Mouse (Mus musculus) left cerebral cortex, postnatal 25 days (tissue): Measurements from ENCODE around the gene 1810055G02Rik. TPM values are rescaled to one million over a fixed set of nuclear protein-coding genes. Genes with fewer than 3 reads are reported as not detected.

Experiments
- DNase-seq, 2 experiments: peaks; one replicate each; pipeline ENCODE4 v3.0.0; 2022; ENCODE audit warnings: low spot score in 2 of 2, mixed read lengths in 1 of 2
- intact Hi-C: fragments of 180-260 bp; cut with DNase I; formaldehyde crosslinking; loops from one replicate; pipeline ENCODE4 v1.15.1; 2025
- total RNA-seq, 2 experiments: library from RNA; stranded (reverse); gene quantifications; 2 replicates each; pipeline ENCODE4 v1.2.3; 2021

1810055G02Rik gene
- total RNA-seq, 2 experiments from 2014 or later, result 35.1 TPM

DNA sequence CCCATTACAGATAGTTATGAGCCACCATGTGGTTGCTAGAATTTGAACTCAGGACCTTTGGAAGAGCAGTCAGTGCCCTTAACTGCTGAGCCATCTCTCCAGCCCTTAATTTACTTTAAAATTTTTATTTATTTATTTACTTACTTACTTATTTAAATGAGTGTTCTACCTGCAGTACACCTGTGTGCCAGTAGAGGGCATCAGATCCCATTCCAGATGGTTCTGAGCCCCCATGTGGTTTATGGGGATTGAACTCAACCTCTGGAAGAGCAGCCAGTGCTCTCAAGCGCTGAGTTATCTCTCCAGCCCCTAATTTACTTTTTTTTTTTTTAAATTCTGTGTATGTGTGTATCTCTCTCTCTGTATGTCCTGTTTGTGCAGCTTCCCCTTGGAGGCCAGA is 16.7 kb downstream of the 1810055G02Rik start:
- DNase-seq, result peak; percentile 57 to 63
- intact Hi-C loops, result loop anchor here (5.0 kb wide), 1 partner anchor 43 kb away; the partner anchor contains the start of gene Kmt5b

GRCm38 (mm10) chr19:3728901-3729300 is 20.8 kb downstream of the 1810055G02Rik start:
- no peak for DNase-seq
- intact Hi-C loops, result no loop called here

DNA sequence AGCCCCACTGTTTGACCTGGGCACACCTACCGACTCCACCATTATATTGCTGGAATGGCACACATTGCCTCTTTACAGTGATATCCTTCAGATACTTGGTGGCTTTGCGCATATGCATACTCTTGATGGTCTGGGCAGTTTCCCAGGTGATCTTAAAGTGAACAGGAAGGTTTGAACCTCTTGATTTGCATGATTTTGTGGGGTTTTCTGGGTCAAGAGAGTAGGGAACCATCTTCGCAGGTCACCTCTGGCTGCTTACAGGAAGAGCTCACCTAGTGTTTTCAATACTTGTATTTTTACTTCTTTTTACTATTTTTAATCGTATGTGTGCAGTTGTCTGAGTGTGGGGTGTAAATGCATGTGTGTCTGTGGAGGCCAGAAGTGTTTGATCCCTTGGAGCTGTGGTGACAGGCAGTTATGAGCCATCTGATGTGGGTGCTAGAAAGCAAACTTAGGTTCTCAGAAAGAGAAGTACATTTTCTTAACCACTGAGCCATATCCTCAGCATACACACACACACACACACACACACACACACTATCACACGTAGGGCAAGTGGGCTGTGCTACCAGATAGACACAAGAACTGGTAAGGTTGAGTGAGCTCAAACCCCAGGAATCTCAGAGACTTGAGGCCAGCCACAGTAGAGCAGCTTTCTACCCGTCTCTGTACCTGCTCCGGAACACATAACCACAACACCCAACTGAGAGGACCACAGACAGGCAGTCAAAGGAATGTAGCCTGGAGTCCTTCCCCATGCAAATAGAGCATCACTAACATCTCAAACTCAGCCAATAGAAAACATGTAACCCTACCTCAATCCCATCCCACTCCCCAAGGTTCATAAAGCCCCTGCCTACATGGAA is 22.9 kb downstream of the 1810055G02Rik start:
- DNase-seq, result no peak
- intact Hi-C loops, result no loop called here

- intact Hi-C loops, result no loop called here
- DNase-seq, result no peak
Measured at GRCm38 (mm10) chr19:3736001-3736400, 27.9 kb downstream of the 1810055G02Rik start.

DNA sequence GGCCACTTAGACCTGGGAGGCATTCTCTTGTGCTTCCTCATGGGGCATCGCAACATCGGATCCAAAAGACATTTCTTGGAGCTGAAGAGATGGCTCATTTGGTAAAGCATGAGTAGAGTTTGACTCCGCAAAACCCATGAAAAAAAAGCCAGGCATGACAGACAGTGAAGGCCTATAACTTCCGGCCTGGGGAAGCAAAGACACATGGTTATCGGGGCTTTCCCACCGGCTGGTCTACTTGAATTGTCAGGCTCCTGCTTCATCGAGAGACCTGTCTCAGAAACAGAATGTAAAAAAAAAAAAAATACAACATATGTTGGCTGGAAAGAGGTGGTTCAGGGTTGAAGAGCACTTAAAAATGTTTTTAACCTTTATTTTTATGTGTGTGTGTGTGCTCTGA is 31.6 kb downstream of the 1810055G02Rik start:
- intact Hi-C loops, result no loop called here
- DNase-seq, result no peak

- no peak for DNase-seq
- intact Hi-C loops, result no loop called here
Measured at GRCm38 (mm10) chr19:3742716-3743115, 34.6 kb downstream of the 1810055G02Rik start.

GRCm38 (mm10) chr19:3743362-3743761 is 35.3 kb downstream of the 1810055G02Rik start:
- DNase-seq, result no peak
- intact Hi-C loops, result no loop called here

GRCm38 (mm10) chr19:3743851-3744512 is 35.9 kb downstream of the 1810055G02Rik start:
- peak; percentile 52 to 67 for DNase-seq
- intact Hi-C loops, result loop anchor here (1.0 kb wide), 1 partner anchor 24 kb away; no protein-coding TSS in a partner anchor

DNA sequence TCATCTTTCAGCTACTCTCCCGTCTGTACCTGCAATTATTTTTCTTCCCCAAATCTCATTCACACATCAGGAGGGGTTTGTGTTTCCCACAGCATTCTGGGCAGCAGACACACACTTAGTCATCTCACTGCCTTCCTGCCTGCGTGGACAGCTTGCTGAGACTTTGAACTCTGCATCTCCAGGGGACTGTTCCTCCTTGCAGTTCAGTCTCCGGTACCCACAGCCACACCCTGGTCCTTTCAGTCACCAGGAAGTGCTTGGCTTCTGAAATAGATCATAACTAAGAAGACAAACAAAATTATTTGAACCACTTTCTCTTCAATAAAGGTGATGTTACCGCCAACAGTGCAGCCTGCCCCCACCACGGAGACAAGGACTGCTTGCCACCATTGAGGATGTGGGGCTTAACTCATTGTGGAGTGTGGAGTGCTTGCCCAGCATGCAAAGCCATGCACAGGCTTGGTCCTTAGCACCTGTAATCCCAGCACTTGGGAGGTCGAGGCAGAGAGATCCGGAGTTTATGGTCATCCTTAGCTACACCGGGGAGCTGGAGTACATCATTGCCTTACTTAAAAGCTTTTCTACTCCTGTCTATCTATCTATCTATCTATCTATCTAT is 44.6 kb downstream of the 1810055G02Rik start:
- no peak for DNase-seq
- intact Hi-C loops, result no loop called here

DNA sequence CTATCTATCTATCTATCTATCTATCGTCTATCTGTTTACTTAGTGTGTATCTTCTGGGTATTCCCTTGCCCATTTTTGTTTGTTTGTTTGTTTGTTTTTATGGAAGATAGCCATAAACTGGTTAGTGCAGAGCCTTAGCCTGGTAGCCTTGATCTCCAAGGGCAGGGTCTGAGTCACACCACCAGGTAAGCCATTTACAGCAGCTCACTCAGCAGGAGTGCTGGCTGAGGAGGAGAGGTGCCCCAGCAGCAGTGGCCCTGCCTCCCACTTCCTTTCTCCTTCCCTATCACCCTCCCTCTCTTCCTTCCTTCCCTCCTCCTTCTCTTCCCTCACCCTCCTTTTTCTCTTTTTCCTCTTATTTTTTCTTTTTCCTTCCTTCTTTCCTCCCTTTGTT is 45.1 kb downstream of the 1810055G02Rik start:
- intact Hi-C loops, result no loop called here
- DNase-seq, result no peak

DNA sequence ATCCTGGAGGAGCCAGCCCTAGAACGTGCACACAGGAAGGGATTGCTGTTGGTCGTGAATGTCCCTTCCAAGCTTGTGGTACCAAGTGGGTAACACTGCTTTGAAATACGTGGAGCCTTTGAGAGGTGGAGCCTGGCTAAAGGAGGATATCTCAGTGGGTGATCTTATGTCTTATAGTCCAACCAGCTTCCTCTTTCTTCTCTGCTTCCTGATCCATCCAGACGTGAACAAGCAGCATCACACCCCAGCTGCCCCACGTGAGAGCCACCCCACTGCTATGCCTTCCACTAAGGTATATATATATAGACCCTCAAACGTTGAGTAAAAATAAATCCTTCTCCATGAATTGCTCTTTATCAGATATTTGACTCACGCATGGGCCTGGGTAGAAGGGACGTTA is 45.6 kb downstream of the 1810055G02Rik start:
- intact Hi-C loops, result no loop called here
- no peak for DNase-seq

DNA sequence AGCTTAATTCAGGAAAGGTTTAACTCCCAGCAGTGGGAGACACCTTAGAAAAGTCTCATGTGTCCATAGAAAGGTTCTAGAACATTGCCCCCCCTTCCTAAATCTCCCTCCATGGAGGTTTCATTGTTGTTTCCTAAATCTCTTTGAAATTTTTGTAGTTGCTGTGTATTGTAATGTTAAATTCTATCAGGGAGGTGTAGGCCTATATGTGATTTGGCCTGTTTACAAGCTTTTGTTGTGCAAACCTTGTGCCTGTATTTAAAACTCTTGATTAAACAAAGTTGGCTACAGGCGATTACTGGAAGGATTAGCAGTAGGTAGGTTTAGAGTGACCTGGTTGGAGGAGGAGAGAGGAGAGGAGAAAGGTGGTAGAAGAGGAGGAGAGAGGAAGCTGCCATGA is 49.8 kb downstream of the 1810055G02Rik start:
- DNase-seq, result no peak

GRCm38 (mm10) chr19:3765221-3765820 is 57.2 kb downstream of the 1810055G02Rik start:
- DNase-seq, result no peak
- intact Hi-C loops, result loop anchor here (5.0 kb wide), 2 partner anchors 43 to 188 kb away; partner anchors contain the start of gene Ppp6r3

More for the DNA sequence above, 49.8 kb downstream of the 1810055G02Rik start:
- intact Hi-C loops, result no loop called here

GRCm38 (mm10) chr19:3766378-3766777 is 58.3 kb downstream of the 1810055G02Rik start:
- no peak for DNase-seq
- intact Hi-C loops, result loop anchor here (5.0 kb wide), 2 partner anchors 44 to 189 kb away; partner anchors contain the start of gene Ppp6r3

DNA sequence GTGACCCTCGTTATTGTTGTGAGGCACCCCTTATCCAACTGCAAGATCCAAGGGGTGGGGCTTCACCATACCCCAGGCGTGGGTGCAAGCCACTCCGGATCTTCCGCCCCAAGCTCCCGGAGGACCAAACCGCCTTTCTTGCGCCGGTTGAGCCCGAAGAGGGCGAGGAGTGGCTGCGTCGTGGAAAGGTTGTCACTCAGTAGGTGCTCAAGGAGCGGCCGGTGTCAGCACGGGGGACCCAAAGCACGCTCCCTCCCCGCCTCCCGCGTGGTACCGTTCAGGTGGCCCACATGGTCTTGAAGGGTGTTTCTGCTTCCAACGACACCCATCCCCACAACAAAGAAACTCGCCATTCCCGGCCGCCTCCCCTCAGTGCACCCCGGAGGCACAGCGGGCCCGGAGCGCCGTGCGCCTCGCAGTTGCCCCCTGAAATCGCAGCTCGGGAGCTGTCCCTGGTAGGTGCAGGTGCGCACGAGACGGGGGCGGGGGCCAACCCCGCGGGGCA is 59.2 kb downstream of the 1810055G02Rik start, which contains the start of gene Kmt5b:
Gene Kmt5b, plus strand, starts transcription at position 146 of the 505 bp plus-strand sequence.
- intact Hi-C loops, result loop anchor here (1.0 to 5.0 kb wide), 3 partner anchors 45 to 190 kb away; partner anchors contain the start of genes Chka and Ppp6r3
- peak; percentile 59 to 63 for DNase-seq

Other genes with a start within 250 kb of the 1810055G02Rik start
- 10 to 100 TPM; 79.2 to 80.9 TPM for gene Ppp6r3, start 132.5 kb upstream of the 1810055G02Rik start, total RNA-seq
- 10 to 100 TPM in 1 of 2 experiments, 1 to 10 TPM in 1; 9.1 to 10.0 TPM for gene Lrp5, start 21.7 kb upstream of the 1810055G02Rik start, total RNA-seq
- 10 to 100 TPM; 50.7 to 52.3 TPM for gene Kmt5b, start 59.1 kb downstream of the 1810055G02Rik start, total RNA-seq
- gene Chka, start 143.5 kb downstream of the 1810055G02Rik start, total RNA-seq, result 10 to 100 TPM; 82.8 to 93.7 TPM
- 10 to 100 TPM; 15.3 to 16.4 TPM for gene Tcirg1, start 198.8 kb downstream of the 1810055G02Rik start, total RNA-seq
- gene Ndufs8, start 204.5 kb downstream of the 1810055G02Rik start, total RNA-seq, result 100 to 1,000 TPM; 124 to 137 TPM
- gene Aldh3b1, start 221.5 kb downstream of the 1810055G02Rik start, total RNA-seq, result 1 to 10 TPM; 2.2 to 2.4 TPM
- gene Unc93b1, start 226.9 kb downstream of the 1810055G02Rik start, total RNA-seq, result 10 to 100 TPM; 14.1 to 16.1 TPM